Mouse (Mus musculus) G1E (cell line): ENCODE data around the gene Ssh2. TPM values are rescaled to one million over a fixed set of nuclear protein-coding genes. Genes with fewer than 3 reads are reported as not detected.

Experiments
- ATAC-seq: 2 replicates; pipeline ENCODE4 v1.8.0; 2016; ENCODE audit warnings: mild to moderate bottlenecking; ENCODE audit not compliant: insufficient number of reproducible peaks, poor library complexity, low FRiP score, severe bottlenecking; ENCODE audit errors: extremely low read depth
- DNase-seq: peaks from one replicate; pipeline ENCODE4 v3.0.0; 2012; ENCODE audit warnings: low spot score
- H3K27me3 ChIP-seq: 2 replicates; pipeline ENCODE4 v1.6.1; 2012; ENCODE audit warnings: mild to moderate bottlenecking, low read length, inconsistent platforms; ENCODE audit not compliant: insufficient read depth
- H3K36me3 ChIP-seq: replicated peaks from 2 replicates; pipeline ENCODE3; 2012; ENCODE audit warnings: mild to moderate bottlenecking, inconsistent platforms
- H3K4me1 ChIP-seq: 2 replicates; pipeline ENCODE4 v1.6.1; 2012; ENCODE audit warnings: low read depth, low read length, inconsistent platforms, mixed read lengths; ENCODE audit not compliant: insufficient read depth
- H3K4me3 ChIP-seq: 2 replicates; pipeline ENCODE4 v1.5.1; 2012; ENCODE audit warnings: low read depth, mild to moderate bottlenecking, inconsistent platforms, low read length, moderate library complexity, mixed read lengths
- H3K9me3 ChIP-seq: replicated peaks from 2 replicates; pipeline ENCODE4 v1.6.1; 2012; ENCODE audit warnings: inconsistent platforms
- CTCF ChIP-seq: IDR thresholded peaks from 2 replicates; pipeline ENCODE4 v1.5.1; 2012; ENCODE audit warnings: low read depth, low read length, inconsistent platforms, mixed read lengths
- GATA1 ChIP-seq: IDR thresholded peaks from 2 replicates; pipeline ENCODE4 v1.6.1; 2012; ENCODE audit warnings: borderline replicate concordance, low read length, inconsistent platforms, mixed read lengths
- GATA2 ChIP-seq: IDR thresholded peaks from 2 replicates; pipeline ENCODE4 v1.6.1; 2012; ENCODE audit warnings: low read depth, low read length, inconsistent platforms, borderline replicate concordance
- POLR2AphosphoS5 ChIP-seq: IDR thresholded peaks from 2 replicates; pipeline ENCODE4 v1.6.1; 2012; ENCODE audit warnings: low read depth, low read length, inconsistent platforms; ENCODE audit not compliant: insufficient replicate concordance
- TAL1 ChIP-seq: conservative IDR thresholded peaks from 2 replicates; pipeline ENCODE4 v1.6.1; 2012; ENCODE audit warnings: low read depth, low read length, inconsistent platforms, mixed read lengths
- polyA plus RNA-seq: library from polyadenylated mRNA; stranded (reverse); fragments of >175 nt; gene quantifications from 2 replicates; pipeline ENCODE4 v1.2.3, GENCODE M21; 2012
- total RNA-seq, 2 experiments: library from RNA; stranded (forward) in 1 of 2; stranded (reverse) in 1 of 2; fragments of 200-1000 nt in 1 of 2; fragments of >200 nt in 1 of 2; fragmentation: Nextera tagmentation in 1 of 2; gene quantifications; 2 replicates each; pipeline ENCODE4 v1.2.3; 2014 to 2017

Ssh2 gene
- total and polyA plus RNA-seq, 3 experiments, result 15.1 to 34.6 (median 25.0) TPM

GRCm38 (mm10) chr11:77395539-77395938, 179.5 kb downstream of the Ssh2 start:
- ATAC-seq (no peak), DNase-seq (no peak)
- Histone ChIP-seq H3K4me3 (no peak overlapping the region), H3K36me3 (peaks cover 35% of the 10 kb centered on the region), H3K27me3 (no peaks in the 10 kb centered on the region), H3K4me1 (no peaks in the 10 kb centered on the region), H3K9me3 (no peaks in the 10 kb centered on the region)
- TF ChIP-seq POLR2AphosphoS5 (no peak), GATA1 (no peak), TAL1 (no peak), CTCF (no peak), GATA2 (no peak)

- no peaks in the 10 kb centered on the region for H3K9me3 ChIP-seq
- TF ChIP-seq GATA2, result peak; percentile 50; the same call in 1 of the 2 replicates
- TF ChIP-seq POLR2AphosphoS5, result no peak
- DNase-seq (no peak), ATAC-seq (no peak)
- no peaks in the 10 kb centered on the region for H3K27me3 ChIP-seq
- H3K4me1 ChIP-seq, result 0 out of 2 replicates have a peak, but pooled peaks cover 2% of the 10 kb centered on the region
- H3K4me3 ChIP-seq, result no peak overlapping the region
- peaks cover 16% of the 10 kb centered on the region for H3K36me3 ChIP-seq
Observed at GRCm38 (mm10) chr11:77402508-77402907, 186.4 kb downstream of the Ssh2 start.

GRCm38 (mm10) chr11:77406329-77406728, 190.2 kb downstream of the Ssh2 start:
- H3K4me3 ChIP-seq, result no peak overlapping the region
- 0 out of 2 replicates have a peak, but pooled peaks cover 2% of the 10 kb centered on the region for H3K4me1 ChIP-seq
- H3K36me3 ChIP-seq, result peaks cover 17% of the 10 kb centered on the region
- TF ChIP-seq GATA2, result no peak
- TF ChIP-seq GATA1, result no peak
- no peak for TF ChIP-seq CTCF
- H3K27me3 ChIP-seq, result no peaks in the 10 kb centered on the region
- DNase-seq (no peak), ATAC-seq (no peak)
- no peaks in the 10 kb centered on the region for H3K9me3 ChIP-seq

- DNase-seq, result no peak
- no peaks in the 10 kb centered on the region for H3K27me3 ChIP-seq
- no peak for TF ChIP-seq POLR2AphosphoS5
- no peak for TF ChIP-seq GATA2
- no peak for TF ChIP-seq TAL1
- no peak for TF ChIP-seq GATA1
- TF ChIP-seq CTCF, result no peak
- H3K9me3 ChIP-seq, result no peaks in the 10 kb centered on the region
- no peaks in the 10 kb centered on the region for H3K4me1 ChIP-seq
- peaks cover 17% of the 10 kb centered on the region for H3K36me3 ChIP-seq
- H3K4me3 ChIP-seq, result no peak overlapping the region
- ATAC-seq, result no peak
Observed at GRCm38 (mm10) chr11:77409879-77410278, 193.8 kb downstream of the Ssh2 start.

- peaks cover 18% of the 10 kb centered on the region for H3K36me3 ChIP-seq
- H3K4me1 ChIP-seq, result no peaks in the 10 kb centered on the region
- H3K4me3 ChIP-seq, result no peak overlapping the region
- TF ChIP-seq TAL1 (no peak), POLR2AphosphoS5 (no peak), CTCF (no peak), GATA2 (no peak), GATA1 (no peak)
- ATAC-seq, result no peak
- H3K9me3 ChIP-seq, result no peaks in the 10 kb centered on the region
- no peak for DNase-seq
- H3K27me3 ChIP-seq, result no peaks in the 10 kb centered on the region
Observed at GRCm38 (mm10) chr11:77411284-77411683, 195.2 kb downstream of the Ssh2 start.

GRCm38 (mm10) chr11:77414141-77414839, 198.2 kb downstream of the Ssh2 start:
- no peak for ATAC-seq

More at GRCm38 (mm10) chr11:77414141-77414839, 198.2 kb downstream of the Ssh2 start:
- DNase-seq, result no peak
- Histone ChIP-seq H3K4me3 (no peak overlapping the region), H3K9me3 (no peaks in the 10 kb centered on the region), H3K4me1 (no peaks in the 10 kb centered on the region), H3K36me3 (peaks cover 14% of the 10 kb centered on the region), H3K27me3 (no peaks in the 10 kb centered on the region)
- TF ChIP-seq TAL1 (no peak), GATA1 (no peak), GATA2 (no peak), CTCF (no peak), POLR2AphosphoS5 (no peak)
